In genomic region chr9:105915186-105915585, GRCm38 (mm10) we compare ENCODE assay signal across 26 mouse cellular contexts. TPM values are rescaled to one million over a fixed set of nuclear protein-coding genes. Genes with fewer than 3 reads are reported as not detected.
"Had no signal": no experiment of that assay in that cellular context is flagged by ENCODE, and none has a peak within 500 bp of the region (broad histone marks: within the 10 kb centered on the region; RNA-seq: fewer than 3 reads in every experiment).

No protein-coding gene starts in this region.

- H3K9ac ChIP-seq: heart, embryonic 12.5 days; hindbrain, embryonic 12.5 days; hindbrain, embryonic 14.5 days; intestine, embryonic 15.5 days; limb, embryonic 12.5 days; liver, embryonic 14.5 days had no signal

- H3K4me2 ChIP-seq: heart, embryonic 12.5 days; hindbrain, embryonic 12.5 days; hindbrain, embryonic 14.5 days; intestine, embryonic 15.5 days; limb, embryonic 12.5 days; liver, embryonic 11.5 days had no signal

- ATAC-seq: hindbrain, embryonic 16.5 days; inflammation-experienced regulatory T-cells, adult 6 months; intestine, embryonic 15.5 days; intestine, postnatal 0 days had no signal

- H3K4me3 ChIP-seq: heart, embryonic 10.5 days; heart, embryonic 12.5 days; hindbrain, embryonic 10.5 days; hindbrain, embryonic 12.5 days; intestine, embryonic 15.5 days; layer of hippocampus, adult 2 months; left cerebral cortex, adult 2 months; limb, embryonic 10.5 days; limb, embryonic 12.5 days had no signal

- H3K27me3 ChIP-seq: heart, embryonic 12.5 days; hindbrain, embryonic 12.5 days; intestine, embryonic 15.5 days; limb, embryonic 12.5 days had no signal

- H3K27ac ChIP-seq: heart, embryonic 10.5 days; hindbrain, embryonic 10.5 days; hindbrain, embryonic 12.5 days; hindbrain, embryonic 14.5 days; intestine, embryonic 15.5 days; layer of hippocampus, adult 2 months; left cerebral cortex, adult 2 months; limb, embryonic 10.5 days; limb, embryonic 12.5 days; liver, embryonic 14.5 days had no signal

- H3K9me3 ChIP-seq: heart, embryonic 10.5 days; heart, embryonic 12.5 days; hindbrain, embryonic 10.5 days; hindbrain, embryonic 12.5 days; intestine, embryonic 15.5 days; limb, embryonic 10.5 days; limb, embryonic 12.5 days had no signal

- H3K36me3 ChIP-seq: heart, embryonic 10.5 days; heart, embryonic 12.5 days; hindbrain, embryonic 10.5 days; hindbrain, embryonic 12.5 days; intestine, embryonic 15.5 days; limb, embryonic 10.5 days; limb, embryonic 12.5 days had no signal

- DNase-seq: gastrocnemius, postnatal 14 days; gastrocnemius, postnatal 36 days; heart, adult 11 months; heart, postnatal 10 days; heart, postnatal 4 days; kidney, adult 18-20 months; kidney, adult 8-10 months; kidney, postnatal 10 days; kidney, postnatal 25 days; kidney, postnatal 4 days; liver had no signal

- H3K4me1 ChIP-seq: heart, embryonic 10.5 days; heart, embryonic 12.5 days; hindbrain, embryonic 10.5 days; hindbrain, embryonic 12.5 days; intestine, embryonic 15.5 days; limb, embryonic 10.5 days; limb, embryonic 12.5 days had no signal

RNA-seq across cellular contexts. Expression of gene Col6a5, which starts 45.3 kb away (rescaled TPM):
- polyA plus RNA-seq: heart, embryonic 10.5 days; hindbrain, embryonic 14.5 days; inflammation-experienced regulatory T-cells, adult 6 months; liver, embryonic 11.5 days had no signal
